Mouse (Mus musculus): ENCODE measurements at regions not wholly inside any gene's neighbourhood (a gene's known extent, or its start where the extent isn't known, plus 50 kb on each side); places are given as distances from the start of the nearest gene placed in this dataset.
"Not testable (repeated sequence)": the region's sequence is repeated elsewhere in the genome, so short reads cannot be mapped to it uniquely, and the experiment has no call there.

GRCm38 (mm10) chr16:86473059-86473740 lies 571.6 kb upstream of the Adamts5 start:
- WGBS = 51% methylated on average over 4 of the region's 4 CpGs

GRCm38 (mm10) chr16:86461073-86461472 lies 559.4 kb upstream of the Adamts5 start:
- Histone ChIP-seq H3K9me3 (replicated peaks; ENCODE audit: control insufficient read depth, low read length, poor library complexity, severe bottlenecking) (no peaks in the 10 kb centered on the region), H3K27me3 (ENCODE audit: control insufficient read depth, insufficient read depth, low read depth, low read length) (no peaks in the 10 kb centered on the region), H3K27ac (ENCODE audit: low read length) (no peak overlapping the region), H3K4me2 (ENCODE audit: low read length) (no peak overlapping the region), H3K9ac (ENCODE audit: low read depth, low read length) (no peak overlapping the region), H3K4me3 (ENCODE audit: low read depth, low read length) (no peak overlapping the region), H3K4me1 (ENCODE audit: control insufficient read depth, insufficient read depth, low read length) (no peaks in the 10 kb centered on the region), H3K36me3 (ENCODE audit: control insufficient read depth, insufficient read depth, low read length) (no peaks in the 10 kb centered on the region)
- ATAC-seq = no peak
- 83% methylated on average over 9 of the region's 9 CpGs for WGBS

More at GRCm38 (mm10) chr16:86473059-86473740, 571.6 kb upstream of the Adamts5 start:
- Histone ChIP-seq H3K27me3 (ENCODE audit: control insufficient read depth, insufficient read depth, low read depth, low read length) (no peaks in the 10 kb centered on the region), H3K36me3 (ENCODE audit: control insufficient read depth, insufficient read depth, low read length) (no peaks in the 10 kb centered on the region), H3K4me3 (ENCODE audit: low read depth, low read length) (no peak overlapping the region), H3K9ac (ENCODE audit: low read depth, low read length) (no peak overlapping the region), H3K9me3 (replicated peaks; ENCODE audit: control insufficient read depth, low read length, poor library complexity, severe bottlenecking) (no peaks in the 10 kb centered on the region), H3K27ac (ENCODE audit: low read length) (no peak overlapping the region), H3K4me2 (ENCODE audit: low read length) (no peak overlapping the region), H3K4me1 (ENCODE audit: control insufficient read depth, insufficient read depth, low read length) (no peaks in the 10 kb centered on the region)
- no peak for ATAC-seq

GRCm38 (mm10) chr16:86456649-86457048 lies 555.0 kb upstream of the Adamts5 start:
- H3K36me3 ChIP-seq (ENCODE audit: control insufficient read depth, insufficient read depth, low read length) = no peaks in the 10 kb centered on the region
- no peak overlapping the region for H3K27ac ChIP-seq (ENCODE audit: low read length)
- H3K4me3 ChIP-seq (ENCODE audit: low read depth, low read length) = no peak overlapping the region
- 68% methylated on average over 3 of the region's 3 CpGs for WGBS
- H3K9ac ChIP-seq (ENCODE audit: low read depth, low read length) = no peak overlapping the region
- H3K27me3 ChIP-seq (ENCODE audit: control insufficient read depth, insufficient read depth, low read depth, low read length) = no peaks in the 10 kb centered on the region
- no peaks in the 10 kb centered on the region for H3K9me3 ChIP-seq (replicated peaks; ENCODE audit: control insufficient read depth, low read length, poor library complexity, severe bottlenecking)
- no peak overlapping the region for H3K4me2 ChIP-seq (ENCODE audit: low read length)
- no peak for ATAC-seq
- no peaks in the 10 kb centered on the region for H3K4me1 ChIP-seq (ENCODE audit: control insufficient read depth, insufficient read depth, low read length)

- Histone ChIP-seq H3K9me3 (replicated peaks; ENCODE audit: control insufficient read depth, low read length, poor library complexity, severe bottlenecking) (no peaks in the 10 kb centered on the region), H3K4me1 (ENCODE audit: control insufficient read depth, insufficient read depth, low read length) (no peaks in the 10 kb centered on the region), H3K4me2 (ENCODE audit: low read length) (no peak overlapping the region), H3K27ac (ENCODE audit: low read length) (no peak overlapping the region), H3K9ac (ENCODE audit: low read depth, low read length) (no peak overlapping the region), H3K36me3 (ENCODE audit: control insufficient read depth, insufficient read depth, low read length) (no peaks in the 10 kb centered on the region), H3K27me3 (ENCODE audit: control insufficient read depth, insufficient read depth, low read depth, low read length) (no peaks in the 10 kb centered on the region), H3K4me3 (ENCODE audit: low read depth, low read length) (no peak overlapping the region)
- ATAC-seq = no peak
- 71% methylated on average over 3 of the region's 3 CpGs for WGBS
Observed at GRCm38 (mm10) chr16:86454810-86455209, 553.2 kb upstream of the Adamts5 start.

- no peaks in the 10 kb centered on the region for H3K36me3 ChIP-seq (ENCODE audit: control insufficient read depth, insufficient read depth, low read length)
- H3K9ac ChIP-seq (ENCODE audit: low read depth, low read length) = no peak overlapping the region
- ATAC-seq = no peak
- H3K4me3 ChIP-seq (ENCODE audit: low read depth, low read length) = no peak overlapping the region
- H3K27ac ChIP-seq (ENCODE audit: low read length) = no peak overlapping the region
- no peaks in the 10 kb centered on the region for H3K27me3 ChIP-seq (ENCODE audit: control insufficient read depth, insufficient read depth, low read depth, low read length)
- no peaks in the 10 kb centered on the region for H3K9me3 ChIP-seq (replicated peaks; ENCODE audit: control insufficient read depth, low read length, poor library complexity, severe bottlenecking)
- H3K4me1 ChIP-seq (ENCODE audit: control insufficient read depth, insufficient read depth, low read length) = no peaks in the 10 kb centered on the region
- no peak overlapping the region for H3K4me2 ChIP-seq (ENCODE audit: low read length)
Observed at GRCm38 (mm10) chr16:86454031-86454430, 552.4 kb upstream of the Adamts5 start.

GRCm38 (mm10) chr16:86448478-86449160 lies 547.0 kb upstream of the Adamts5 start:
- no peaks in the 10 kb centered on the region for H3K27me3 ChIP-seq (ENCODE audit: control insufficient read depth, insufficient read depth, low read depth, low read length)
- H3K4me1 ChIP-seq (ENCODE audit: control insufficient read depth, insufficient read depth, low read length) = no peaks in the 10 kb centered on the region
- H3K27ac ChIP-seq (ENCODE audit: low read length) = no peak overlapping the region
- H3K9ac ChIP-seq (ENCODE audit: low read depth, low read length) = no peak overlapping the region
- ATAC-seq = no peak
- H3K36me3 ChIP-seq (ENCODE audit: control insufficient read depth, insufficient read depth, low read length) = no peaks in the 10 kb centered on the region
- no peaks in the 10 kb centered on the region for H3K9me3 ChIP-seq (replicated peaks; ENCODE audit: control insufficient read depth, low read length, poor library complexity, severe bottlenecking)
- H3K4me3 ChIP-seq (ENCODE audit: low read depth, low read length) = no peak overlapping the region
- H3K4me2 ChIP-seq (ENCODE audit: low read length) = no peak overlapping the region
- 35% methylated on average over 1 of the region's 1 CpGs for WGBS

- H3K4me1 ChIP-seq (ENCODE audit: control insufficient read depth, insufficient read depth, low read length); H3K4me3 ChIP-seq (ENCODE audit: low read depth, low read length): not testable (repeated sequence)
Observed at GRCm38 (mm10) chr16:86419458-86419857, 517.8 kb upstream of the Adamts5 start.

GRCm38 (mm10) chr16:86404309-86404708 lies 502.7 kb upstream of the Adamts5 start:
- H3K36me3 ChIP-seq (ENCODE audit: control insufficient read depth, insufficient read depth, low read length) = no peaks in the 10 kb centered on the region
- no peak for ATAC-seq
- no peak overlapping the region for H3K4me2 ChIP-seq (ENCODE audit: low read length)
- no peaks in the 10 kb centered on the region for H3K4me1 ChIP-seq (ENCODE audit: control insufficient read depth, insufficient read depth, low read length)
- H3K27me3 ChIP-seq (ENCODE audit: control insufficient read depth, insufficient read depth, low read depth, low read length) = no peaks in the 10 kb centered on the region
- H3K9me3 ChIP-seq (replicated peaks; ENCODE audit: control insufficient read depth, low read length, poor library complexity, severe bottlenecking) = no peaks in the 10 kb centered on the region
- 94% methylated on average over 2 of the region's 2 CpGs for WGBS
- H3K9ac ChIP-seq (ENCODE audit: low read depth, low read length) = no peak overlapping the region
- no peak overlapping the region for H3K4me3 ChIP-seq (ENCODE audit: low read depth, low read length)
- H3K27ac ChIP-seq (ENCODE audit: low read length) = no peak overlapping the region

More at GRCm38 (mm10) chr16:86419458-86419857, 517.8 kb upstream of the Adamts5 start:
- H3K4me2 ChIP-seq (ENCODE audit: low read length); H3K27me3 ChIP-seq (ENCODE audit: control insufficient read depth, insufficient read depth, low read depth, low read length); H3K9me3 ChIP-seq (replicated peaks; ENCODE audit: control insufficient read depth, low read length, poor library complexity, severe bottlenecking); H3K9ac ChIP-seq (ENCODE audit: low read depth, low read length); H3K27ac ChIP-seq (ENCODE audit: low read length); H3K36me3 ChIP-seq (ENCODE audit: control insufficient read depth, insufficient read depth, low read length): not testable (repeated sequence)
- 0 out of 2 replicates have a peak, but pooled peaks have one; percentile 80 for ATAC-seq
- 12% methylated on average over 5 of the region's 5 CpGs for WGBS

GRCm38 (mm10) chr16:86401381-86401780 lies 499.8 kb upstream of the Adamts5 start:
- Histone ChIP-seq H3K9ac (ENCODE audit: low read depth, low read length) (no peak overlapping the region), H3K9me3 (replicated peaks; ENCODE audit: control insufficient read depth, low read length, poor library complexity, severe bottlenecking) (no peaks in the 10 kb centered on the region), H3K4me2 (ENCODE audit: low read length) (no peak overlapping the region), H3K36me3 (ENCODE audit: control insufficient read depth, insufficient read depth, low read length) (no peaks in the 10 kb centered on the region), H3K4me3 (ENCODE audit: low read depth, low read length) (no peak overlapping the region), H3K27ac (ENCODE audit: low read length) (no peak overlapping the region), H3K4me1 (ENCODE audit: control insufficient read depth, insufficient read depth, low read length) (no peaks in the 10 kb centered on the region), H3K27me3 (ENCODE audit: control insufficient read depth, insufficient read depth, low read depth, low read length) (no peaks in the 10 kb centered on the region)
- no peak for ATAC-seq
- WGBS = 82% methylated on average over 1 of the region's 1 CpGs
